Mouse (Mus musculus) monocyte, adult 2 months (primary cell): ENCODE measurements around the gene Trim3.

Experiments used
- DNase-seq, 2 experiments: peaks; one replicate each; pipeline ENCODE4 v3.0.0; 2022; ENCODE audit warnings: low spot score in 2 of 2, low read depth in 1 of 2

The Trim3 gene

GRCm38 (mm10) chr7:105633127-105633800 is at the start of gene Trim3:
Gene Trim3 (minus strand): TSS chr7:105633571.
- DNase-seq = peak in 1 of 2 experiments; percentile 34

DNA sequence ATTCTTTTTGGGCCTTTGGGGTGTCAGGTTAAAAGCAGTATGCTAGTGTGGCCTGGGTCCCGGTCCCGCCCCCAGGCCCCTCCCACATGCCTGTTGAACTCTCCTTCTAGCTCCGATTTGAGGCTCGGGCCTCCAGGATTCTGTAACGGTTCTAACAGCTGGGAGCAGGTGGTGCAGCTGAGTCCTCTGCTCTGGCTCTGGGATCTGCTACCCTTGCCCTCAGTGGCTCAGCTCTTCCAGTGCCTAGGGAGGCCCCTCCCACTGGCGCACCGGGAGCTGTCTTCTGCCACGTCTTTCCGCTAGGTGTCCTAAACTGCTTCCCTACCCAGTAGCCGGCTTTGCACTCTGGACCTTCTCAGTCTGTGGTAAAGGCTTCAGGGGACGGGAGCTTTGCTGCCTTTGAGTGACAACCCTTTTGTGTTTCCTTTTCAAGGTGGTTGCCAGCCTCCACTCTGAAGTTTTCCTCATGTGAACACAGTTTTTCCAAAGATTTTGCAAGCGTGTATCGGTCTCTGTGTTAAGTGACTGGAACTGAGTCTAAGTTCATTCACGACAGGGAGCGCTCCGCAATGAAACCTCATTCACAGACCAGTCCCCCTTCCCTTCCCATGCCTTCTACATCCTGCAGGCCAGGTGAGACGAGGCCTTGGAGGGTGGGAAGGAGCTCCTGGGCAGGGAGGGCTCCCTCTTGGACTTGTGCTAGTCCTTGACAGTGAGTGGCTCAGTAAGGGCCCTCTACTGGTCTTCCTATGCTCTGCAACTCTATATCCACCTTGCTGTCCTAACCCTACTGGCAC is 17.5 kb upstream of the Trim3 start, which contains the start of gene Dnhd1:
Gene Dnhd1 (plus strand): TSS at position 189 of the 797 bp plus-strand sequence.
- DNase-seq = peak in 1 of 2 experiments; percentile 58

GRCm38 (mm10) chr7:105641936-105642335 is 8.6 kb upstream of the Trim3 start:
- no peak for DNase-seq

- DNase-seq = no peak
Measured at GRCm38 (mm10) chr7:105640894-105641255, 7.5 kb upstream of the Trim3 start.

DNA sequence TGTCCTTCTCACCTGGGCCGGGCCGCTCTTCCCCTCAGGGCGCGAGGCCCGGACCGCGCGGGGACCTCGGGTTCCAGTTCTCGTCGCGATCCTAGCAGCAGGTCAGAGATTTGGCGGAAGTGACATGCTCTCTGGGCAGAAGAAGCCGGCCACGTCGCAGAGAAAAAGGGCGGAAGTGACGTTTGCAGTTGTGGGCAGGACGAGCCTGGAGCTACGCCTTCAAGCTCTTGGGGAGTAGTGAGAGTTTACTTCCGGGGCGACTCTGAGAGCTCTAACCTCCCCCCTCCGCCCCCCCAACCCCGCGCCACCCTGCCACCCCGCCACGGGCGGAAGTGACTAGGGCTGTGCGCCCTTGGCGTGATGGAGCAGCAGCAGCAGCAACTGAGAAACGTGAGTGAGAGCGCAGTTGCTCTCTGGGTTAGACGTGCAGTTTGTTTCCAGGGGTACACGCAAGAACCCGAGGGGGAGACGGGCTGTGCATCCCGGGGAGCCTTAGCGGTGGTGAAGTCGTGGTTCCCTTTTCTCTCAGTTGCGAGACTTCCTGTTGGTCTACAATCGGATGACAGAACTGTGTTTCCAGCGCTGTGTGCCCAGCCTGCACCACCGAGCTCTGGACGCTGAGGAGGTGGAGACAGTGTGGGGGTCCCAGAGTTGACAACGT is 7.0 kb upstream of the Trim3 start, which contains the start of the genes Arfip2 and Gm45799:
Gene Arfip2 (minus strand): TSS at position 184 of the 661 bp plus-strand sequence.
Gene Gm45799 (plus strand): TSS at position 320 of the 661 bp plus-strand sequence.
- DNase-seq = peak; percentile 92 to 95

- DNase-seq = no peak
Measured at GRCm38 (mm10) chr7:105639756-105640155, 6.4 kb upstream of the Trim3 start, which contains the start of gene Timm10b. Gene Timm10b (plus strand): TSS chr7:105640056.

- no peak for DNase-seq
Measured at GRCm38 (mm10) chr7:105639304-105639703, 5.9 kb upstream of the Trim3 start.

DNA sequence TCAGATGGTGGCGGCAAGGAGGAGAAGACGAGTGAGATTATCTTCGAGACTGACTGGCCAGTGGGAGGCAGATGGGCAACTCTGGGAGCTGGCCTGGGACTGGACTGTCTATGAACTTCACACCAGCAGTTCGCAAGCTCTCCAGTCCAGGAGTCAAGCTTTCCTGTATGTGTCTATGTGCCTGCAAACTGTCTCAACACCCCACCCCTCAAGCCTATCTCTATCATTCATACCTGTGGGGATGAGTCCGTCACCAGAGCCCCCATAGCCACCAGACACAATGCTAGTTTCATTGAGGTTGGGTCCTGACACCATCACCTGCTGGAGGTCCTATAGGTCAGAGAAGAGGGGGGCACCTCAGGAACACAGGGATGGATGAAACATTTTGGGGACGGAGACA is 5.4 kb upstream of the Trim3 start:
- no peak for DNase-seq

DNA sequence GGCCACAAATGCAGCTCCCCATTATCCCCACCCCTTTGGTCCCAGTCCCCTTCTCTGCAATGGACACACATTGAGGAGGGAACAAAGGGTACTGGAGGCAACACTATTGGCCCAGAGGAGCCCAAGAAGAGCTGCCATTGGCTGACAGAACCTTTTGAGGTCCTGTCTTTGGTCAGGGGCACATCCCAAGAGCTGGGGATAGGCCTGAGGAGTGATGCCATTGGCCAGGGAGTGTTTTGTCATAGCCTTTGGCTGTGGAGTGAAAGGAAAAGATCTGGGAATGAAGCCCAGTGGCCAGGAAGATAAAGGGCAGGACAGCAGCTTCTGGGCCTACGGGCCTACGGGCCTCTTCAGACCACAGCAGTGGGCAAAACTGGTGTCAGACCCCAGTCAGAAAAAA is 2.4 kb upstream of the Trim3 start:
- DNase-seq = no peak

DNA sequence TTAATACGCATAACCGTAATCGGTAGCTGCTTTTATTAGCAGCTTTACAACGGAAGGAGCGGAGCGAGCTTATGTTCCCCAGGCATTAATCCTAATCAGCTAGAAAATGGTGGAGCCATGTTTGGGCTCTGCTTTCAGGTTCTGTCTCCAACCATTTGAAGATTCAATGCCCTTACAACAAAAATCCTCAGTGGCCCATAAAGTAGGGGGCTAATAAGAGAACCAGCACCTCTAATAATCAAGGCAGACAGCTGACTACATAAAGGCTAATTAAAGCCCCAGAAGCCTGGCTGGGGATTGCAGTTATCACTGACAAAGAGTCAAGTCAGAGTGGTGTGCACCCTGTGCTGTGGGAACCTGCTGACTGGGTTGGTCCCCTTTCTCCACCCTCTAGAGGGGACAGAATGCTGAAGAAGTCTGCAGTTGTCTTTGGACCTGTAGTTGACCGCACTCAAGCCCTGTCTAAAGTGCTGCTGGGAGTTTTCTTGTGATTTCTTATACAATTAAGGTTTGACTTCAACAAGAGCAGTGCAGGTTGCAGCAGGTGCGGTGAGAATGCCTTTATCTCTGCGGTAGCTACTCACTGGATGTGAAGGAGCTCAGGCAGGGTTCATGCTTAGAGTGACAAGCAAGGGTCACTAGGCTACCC is 1.0 kb upstream of the Trim3 start:
- DNase-seq = no peak

- no peak for DNase-seq
Measured at GRCm38 (mm10) chr7:105633801-105634135, 397 bp upstream of the Trim3 start.

DNA sequence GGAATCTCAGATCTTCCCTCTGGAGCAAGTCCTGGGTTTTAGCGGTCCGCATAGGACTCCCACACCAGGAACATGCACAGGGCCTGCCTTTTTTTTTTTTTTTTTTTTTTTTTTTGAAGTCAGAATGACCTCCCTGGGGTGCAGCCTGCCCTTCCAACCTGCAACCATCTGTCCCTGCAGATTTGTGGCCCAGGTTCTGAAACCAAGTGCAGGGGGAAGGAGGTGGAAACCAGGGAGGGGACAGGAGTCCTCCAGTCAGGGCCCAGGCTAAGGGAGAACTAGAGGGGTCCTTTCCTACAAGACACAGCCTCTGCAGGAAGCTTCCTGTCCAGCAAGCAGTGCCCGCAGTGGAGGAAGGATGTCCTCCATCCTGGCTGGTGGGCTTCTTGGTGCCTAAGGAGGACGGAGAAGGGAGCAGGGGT is 809 bp downstream of the Trim3 start:
- no peak for DNase-seq

- peak in 1 of 2 experiments; percentile 22 for DNase-seq
Measured at GRCm38 (mm10) chr7:105628633-105629032, 4.7 kb downstream of the Trim3 start.

- no peak for DNase-seq
Measured at GRCm38 (mm10) chr7:105625397-105625796, 8.0 kb downstream of the Trim3 start.

DNA sequence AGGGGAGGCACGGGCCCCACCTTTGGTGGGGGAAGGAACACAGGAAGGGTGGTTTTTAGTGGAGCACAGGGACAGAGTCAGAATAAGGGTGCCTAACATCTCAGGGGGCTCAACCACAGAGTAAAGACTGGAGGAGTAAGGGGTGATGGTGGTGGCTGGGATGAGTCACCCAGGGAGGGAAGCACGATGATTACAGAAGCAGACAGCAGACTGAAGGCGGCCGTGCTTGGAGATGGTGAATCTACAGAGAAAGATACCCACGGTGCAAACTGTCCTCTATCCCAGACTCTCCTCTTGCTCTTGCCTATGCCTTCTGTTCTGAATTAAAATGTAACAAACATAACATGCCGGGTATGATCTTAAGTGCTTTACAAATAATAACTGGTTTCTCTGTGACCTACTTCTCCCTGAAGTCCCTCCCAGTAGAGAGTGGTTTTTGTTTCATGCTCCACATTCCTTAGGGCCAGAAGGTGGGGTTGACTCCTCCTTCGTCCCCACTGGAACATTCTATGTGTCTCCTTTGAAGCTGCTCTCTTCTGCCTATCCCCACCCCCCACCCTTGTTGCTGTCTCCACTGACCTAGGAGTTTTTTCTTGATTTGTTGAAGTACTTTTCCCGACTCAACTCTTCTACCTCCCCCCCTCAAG is 11.6 kb downstream of the Trim3 start:
- no peak for DNase-seq

DNA sequence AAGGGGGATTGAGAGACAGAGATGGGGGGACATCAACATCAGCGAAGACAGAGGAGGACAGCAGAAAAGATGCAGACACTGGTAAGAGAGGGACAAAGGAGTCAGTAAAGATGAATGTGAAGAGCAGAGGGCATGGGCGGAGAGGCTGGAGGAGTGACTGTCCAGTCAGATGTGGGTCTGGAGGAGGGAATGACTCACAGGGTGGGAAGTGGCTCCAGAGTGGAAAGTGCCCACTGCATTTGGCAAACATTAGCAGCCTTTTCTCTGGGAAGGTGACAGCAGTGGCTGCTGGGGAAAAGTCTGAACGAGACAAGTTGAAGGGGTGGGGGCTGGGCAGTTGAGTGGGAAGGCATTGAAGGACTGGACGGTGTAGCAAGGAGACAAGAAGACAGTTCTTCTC is 12.3 kb downstream of the Trim3 start:
- no peak for DNase-seq

- DNase-seq = no peak
Measured at GRCm38 (mm10) chr7:105619701-105620100, 13.7 kb downstream of the Trim3 start.

DNA sequence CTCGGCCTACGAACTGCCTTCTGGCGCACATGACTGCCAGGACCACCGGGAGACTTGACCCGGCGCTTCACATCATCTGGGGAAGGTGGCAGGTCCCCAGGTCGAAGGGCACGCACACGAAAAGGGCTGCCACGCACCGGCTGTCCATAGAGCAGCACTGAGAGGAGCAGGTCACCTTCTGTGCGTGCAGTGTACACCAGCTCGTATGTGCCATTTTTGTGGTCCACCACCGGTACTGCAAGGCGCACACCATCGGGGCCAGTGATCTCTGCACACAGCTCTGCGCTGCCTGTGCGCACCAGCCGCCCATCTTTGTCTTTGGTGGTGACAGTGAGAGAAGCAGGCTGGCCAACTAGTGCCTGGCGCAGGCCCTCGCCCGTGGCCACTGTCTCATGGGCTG is 15.6 kb downstream of the Trim3 start:
- DNase-seq = no peak

- no peak for DNase-seq
Measured at GRCm38 (mm10) chr7:105616561-105616960, 16.8 kb downstream of the Trim3 start.

DNA sequence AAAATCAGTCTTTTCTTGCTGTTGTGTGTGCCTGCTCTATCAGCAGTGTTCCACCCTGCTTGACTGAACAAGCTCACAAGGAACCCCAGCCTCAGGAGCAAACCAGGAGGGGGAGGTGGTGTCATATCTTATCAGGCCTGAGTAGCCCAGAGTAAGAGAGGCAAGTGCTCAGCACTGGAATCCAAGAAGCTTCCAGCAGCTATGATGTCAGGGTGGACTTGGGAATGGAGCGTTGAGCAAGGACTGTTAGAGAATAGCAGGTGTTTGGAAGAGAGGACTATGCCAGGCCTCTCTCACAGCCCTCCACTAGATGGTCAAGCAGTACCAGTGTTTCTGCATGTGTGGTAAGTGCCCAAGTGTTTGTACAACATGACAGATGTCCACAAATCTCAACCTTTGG is 17.7 kb downstream of the Trim3 start:
- DNase-seq = no peak

- DNase-seq = no peak
Measured at GRCm38 (mm10) chr7:105614400-105614799, 19.0 kb downstream of the Trim3 start.
